Mouse (Mus musculus): ENCODE results near the gene Cntn4.

Cntn4 gene

DNA sequence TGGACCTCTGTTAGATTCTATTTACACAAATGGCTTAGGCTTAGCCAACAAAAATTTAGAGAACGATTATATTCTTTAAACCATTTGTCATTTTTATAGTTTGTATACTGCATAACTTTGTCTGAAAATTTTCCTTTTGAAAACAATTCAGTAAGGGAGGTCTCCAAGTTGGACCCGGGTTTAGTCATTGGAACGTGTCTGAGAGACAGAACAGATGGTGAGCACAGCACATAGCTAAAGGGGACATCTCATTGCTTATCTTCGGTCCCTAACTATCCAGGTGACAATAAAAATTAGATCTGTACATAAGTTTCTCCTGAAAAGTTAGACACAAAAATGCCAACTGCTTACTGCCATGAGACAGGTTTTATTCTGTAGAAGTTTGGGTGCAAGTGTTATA, 420.4 kb downstream of the Cntn4 start:
- DNase-seq, result no peak

DNA sequence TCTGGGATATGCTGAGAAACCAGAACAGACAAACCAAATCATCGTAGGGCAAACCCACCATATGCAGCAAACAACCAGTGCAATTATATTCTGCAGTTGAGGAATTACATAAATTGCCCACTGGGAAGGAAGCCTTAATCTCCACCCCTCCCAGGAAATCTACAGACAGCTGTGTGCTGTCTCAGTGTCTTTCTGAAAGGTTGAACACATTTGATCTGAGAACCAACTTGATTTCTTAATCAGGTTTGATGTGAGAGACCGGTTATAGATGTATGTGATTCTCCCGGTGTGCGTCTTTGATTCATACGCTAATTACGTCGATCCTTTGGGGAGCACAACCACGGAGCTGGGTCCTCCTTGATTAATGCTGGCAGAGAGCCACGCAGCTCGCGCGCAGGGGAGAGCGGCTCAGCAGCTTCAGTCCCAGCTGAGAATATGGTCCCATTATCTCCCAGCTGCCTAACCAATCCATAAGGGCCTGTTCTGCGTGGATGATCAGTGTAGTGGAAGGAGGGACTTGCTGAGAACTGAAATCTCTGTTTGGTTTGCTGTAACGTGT, 441.1 kb downstream of the Cntn4 start:
- no peak for DNase-seq

DNA sequence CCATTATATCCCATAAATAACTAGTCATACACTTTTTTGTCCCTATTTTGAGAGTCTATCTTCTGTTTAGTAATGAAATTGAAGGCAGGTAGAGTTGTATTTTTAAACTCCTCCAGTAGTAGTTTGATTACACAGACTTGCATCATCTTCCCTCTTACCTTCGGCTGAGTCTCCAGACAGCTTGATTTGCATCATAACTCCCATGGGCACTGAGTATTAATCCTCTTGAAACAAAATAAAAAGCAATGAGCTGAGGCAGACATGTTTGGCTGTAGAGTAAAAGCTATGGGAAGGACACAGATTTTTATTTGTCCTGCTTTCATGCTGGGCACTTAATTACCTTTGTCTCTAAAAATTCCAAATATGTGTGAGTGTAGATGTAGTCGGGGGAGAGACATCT, 476.1 kb downstream of the Cntn4 start:
- no peak for DNase-seq

DNA sequence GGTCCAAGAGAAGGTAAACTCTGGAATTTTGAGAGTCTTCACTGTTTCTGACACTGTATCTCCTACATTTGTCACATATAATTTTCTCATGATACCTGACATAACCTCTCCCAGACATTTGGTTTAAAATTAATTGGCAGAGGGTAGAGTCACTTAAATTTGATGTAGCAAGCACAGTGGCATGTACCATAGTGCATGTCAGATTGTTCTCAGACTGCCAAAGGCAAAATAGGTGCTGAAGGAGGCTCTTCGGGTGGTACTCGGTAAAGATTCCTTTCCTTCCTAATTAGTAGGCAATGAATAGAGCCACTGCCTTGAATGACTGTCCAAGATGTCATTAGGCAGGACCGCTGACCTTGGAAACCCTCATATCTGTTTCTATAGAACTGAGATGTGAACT, 477.9 kb downstream of the Cntn4 start:
- no peak for DNase-seq

DNA sequence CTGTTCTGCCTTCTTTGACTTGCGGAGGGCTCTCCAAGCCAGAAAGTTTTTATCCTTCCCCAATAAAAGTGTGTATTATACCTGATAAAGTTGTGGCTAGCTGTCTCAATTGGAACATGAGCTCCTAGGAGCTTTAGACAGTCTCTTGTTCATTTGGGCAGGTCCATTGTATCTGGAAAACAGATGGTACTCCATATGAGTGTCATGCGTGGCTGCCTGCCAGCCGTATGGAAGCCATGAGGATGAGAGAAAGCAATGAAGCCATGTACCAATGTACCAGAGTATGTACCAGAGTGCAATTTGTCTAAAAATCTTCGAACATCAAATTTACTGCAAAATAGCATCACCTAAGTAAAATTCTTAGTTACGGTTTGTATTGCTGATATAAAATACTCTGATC, 500.1 kb downstream of the Cntn4 start:
- DNase-seq, result no peak

DNA sequence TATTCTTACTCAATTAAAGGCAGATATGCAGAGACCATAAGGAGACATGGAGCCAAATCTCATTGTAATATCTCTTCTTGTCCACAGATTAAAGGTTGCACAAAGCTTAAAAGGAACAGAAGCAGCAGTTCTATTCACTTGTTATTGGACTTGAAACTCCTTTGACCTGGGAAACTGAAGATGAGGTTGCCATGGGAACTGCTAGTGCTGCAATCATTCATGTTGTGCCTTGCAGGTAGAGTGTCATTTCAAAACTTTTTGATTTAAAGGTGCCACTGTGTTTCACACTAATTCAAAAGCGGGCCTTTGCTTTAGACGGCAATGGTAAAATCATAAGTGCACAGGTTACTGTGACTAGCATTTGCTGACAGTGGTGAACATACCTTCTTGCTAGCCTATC, 504.1 kb downstream of the Cntn4 start:
- DNase-seq, result no peak

DNA sequence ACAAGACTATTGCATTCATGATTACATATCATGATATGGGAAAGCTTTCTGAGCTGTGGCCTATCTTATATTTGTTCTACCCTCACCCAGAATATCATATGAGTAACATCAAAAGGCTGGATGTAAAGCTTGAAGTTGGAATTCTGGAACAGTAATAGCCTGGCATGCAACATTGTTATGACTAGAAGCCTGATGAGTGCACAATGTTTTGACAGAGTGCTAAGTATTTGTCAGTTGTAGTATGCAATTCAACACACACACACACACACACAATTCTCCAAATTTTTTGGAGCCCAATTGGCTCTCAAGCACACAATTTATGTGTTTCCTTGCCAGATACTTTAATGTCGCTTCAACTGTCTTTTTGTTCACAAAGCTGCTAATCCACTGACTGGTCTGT, 523.5 kb downstream of the Cntn4 start:
- no peak for DNase-seq

DNA sequence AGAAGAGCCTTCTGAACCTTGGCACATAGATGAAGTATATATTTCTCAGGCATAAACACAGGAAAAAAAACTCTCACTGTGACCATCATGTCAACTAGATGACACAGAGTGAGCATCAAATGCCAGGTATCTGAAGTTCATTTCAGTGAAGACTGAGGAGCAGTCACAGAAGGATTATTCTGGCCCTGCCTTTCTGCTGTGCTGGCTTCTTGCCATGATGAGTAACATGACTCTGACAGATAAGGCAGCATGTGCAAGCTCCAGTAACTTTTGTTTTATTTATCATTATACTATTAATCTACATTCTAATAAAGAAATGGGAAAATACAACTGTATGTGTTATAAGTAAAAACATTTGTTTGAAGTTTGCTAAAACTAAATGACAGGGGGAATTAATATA, 529.9 kb downstream of the Cntn4 start:
- DNase-seq, result no peak

DNA sequence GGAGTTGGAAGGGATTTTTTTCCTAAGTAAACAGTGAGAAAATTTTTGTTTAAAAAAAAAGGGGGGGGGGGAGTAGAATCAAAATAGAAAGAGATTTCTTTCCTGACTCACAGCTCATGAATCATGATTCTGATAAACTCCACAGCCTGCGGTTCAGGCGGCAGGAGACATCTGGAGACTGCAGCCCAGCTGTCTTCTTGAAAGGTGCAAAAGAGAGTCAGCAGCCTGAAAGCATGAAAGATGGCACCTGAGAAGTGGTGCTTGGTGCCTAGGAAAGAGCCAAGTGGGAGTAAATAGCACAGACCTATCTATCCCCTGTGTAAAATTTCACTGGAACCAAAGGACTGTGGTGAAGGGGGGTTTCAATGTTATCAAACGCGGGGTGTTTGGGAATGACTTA, 535.6 kb downstream of the Cntn4 start:
- no peak for DNase-seq

DNA sequence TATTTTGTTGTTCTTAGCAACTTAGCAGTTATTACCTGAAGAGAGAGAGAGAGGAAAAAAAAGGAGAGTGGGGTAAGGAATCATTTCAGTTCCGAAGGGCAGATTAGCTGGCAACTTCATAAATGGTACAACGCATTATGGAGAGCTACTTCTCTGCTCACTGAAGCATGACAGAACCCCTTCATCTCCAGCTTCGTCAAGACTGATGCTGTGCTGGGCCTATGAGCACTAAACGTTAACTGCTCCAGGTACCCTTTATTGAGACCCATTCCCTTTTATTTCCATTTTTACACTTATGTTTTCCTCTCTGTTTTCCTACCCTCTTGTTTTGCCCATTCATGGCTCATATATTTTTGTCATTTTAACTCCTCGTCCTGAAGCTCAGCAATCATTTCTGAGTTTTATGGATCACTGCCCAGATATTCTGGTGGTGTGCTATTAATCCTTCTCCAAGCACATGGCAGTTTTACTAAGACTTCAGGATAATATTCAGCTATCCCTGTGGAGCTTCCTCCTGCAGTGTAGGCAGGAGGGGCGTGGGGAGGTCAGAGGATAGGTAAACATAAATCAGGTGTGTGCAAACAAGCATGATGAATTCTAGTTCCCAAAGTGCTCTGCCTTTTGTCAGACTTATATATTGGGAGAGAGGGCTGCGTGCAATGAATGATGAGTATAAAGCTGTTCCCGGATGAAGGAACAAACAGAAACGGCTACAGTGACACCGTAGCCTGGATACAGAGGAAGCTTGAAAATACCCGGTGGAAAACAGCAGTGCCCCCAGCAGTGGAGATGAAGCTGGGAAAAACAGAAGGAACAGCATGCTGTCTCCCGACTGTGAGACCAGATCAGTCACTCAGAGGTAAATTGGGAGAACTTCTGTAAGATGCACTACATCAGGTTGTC, 559.8 kb downstream of the Cntn4 start:
- DNase-seq, result no peak

DNA sequence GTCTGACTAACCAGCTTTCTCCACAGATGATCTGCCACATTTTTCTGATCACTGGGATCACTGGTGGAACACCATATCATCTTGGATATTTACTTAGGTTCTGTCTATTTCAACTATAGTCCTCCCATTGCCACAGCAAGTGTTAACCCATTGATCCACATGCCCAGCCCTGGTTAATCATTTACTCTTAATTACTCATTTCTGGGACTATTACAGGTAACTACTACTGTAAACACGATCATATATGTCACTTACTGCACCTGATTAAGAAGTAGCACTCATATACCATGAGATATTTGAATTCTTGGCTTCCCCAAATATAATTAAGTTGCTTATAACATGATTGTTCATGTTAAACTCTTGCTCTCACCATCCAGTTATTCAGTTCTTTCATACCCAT, 564.1 kb downstream of the Cntn4 start:
- DNase-seq, result no peak

DNA sequence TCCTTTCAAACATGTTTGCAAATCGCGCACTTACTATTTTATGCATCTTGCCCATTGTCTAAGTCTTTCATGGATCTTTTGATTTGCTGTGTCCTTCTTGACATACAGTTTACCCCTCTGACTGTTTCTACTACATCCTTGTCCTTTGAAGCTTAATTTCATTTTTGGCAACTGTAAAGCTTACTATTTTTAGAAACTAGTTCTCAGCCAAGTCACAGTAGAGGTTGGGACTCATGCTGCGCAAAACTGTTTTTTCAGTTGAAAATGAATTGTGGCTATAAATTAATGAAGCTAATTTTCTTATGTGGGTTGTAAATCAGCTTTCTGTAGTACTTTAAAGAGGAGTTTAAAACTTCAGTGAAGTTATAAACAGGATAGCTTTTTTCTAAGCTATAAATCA, 585.9 kb downstream of the Cntn4 start:
- DNase-seq, result no peak

DNA sequence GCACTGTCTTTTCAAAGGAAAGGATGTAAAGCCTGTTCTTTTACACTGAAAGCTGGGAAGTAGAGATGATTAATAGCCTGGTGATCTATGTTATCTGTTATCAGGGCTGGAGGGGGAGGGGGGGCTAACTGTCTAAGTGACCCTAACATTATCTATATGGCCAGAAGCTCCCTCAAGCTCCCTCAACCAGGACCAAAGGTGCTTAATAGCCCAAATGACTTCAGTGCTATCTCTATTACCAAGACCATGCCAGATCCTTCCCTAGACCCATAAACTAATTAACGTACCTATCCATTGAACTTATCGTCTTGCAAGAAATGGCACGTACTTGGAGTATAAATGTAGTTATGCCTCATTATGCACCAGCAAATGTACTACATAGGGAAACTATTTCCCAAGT, 588.0 kb downstream of the Cntn4 start:
- DNase-seq, result no peak

DNA sequence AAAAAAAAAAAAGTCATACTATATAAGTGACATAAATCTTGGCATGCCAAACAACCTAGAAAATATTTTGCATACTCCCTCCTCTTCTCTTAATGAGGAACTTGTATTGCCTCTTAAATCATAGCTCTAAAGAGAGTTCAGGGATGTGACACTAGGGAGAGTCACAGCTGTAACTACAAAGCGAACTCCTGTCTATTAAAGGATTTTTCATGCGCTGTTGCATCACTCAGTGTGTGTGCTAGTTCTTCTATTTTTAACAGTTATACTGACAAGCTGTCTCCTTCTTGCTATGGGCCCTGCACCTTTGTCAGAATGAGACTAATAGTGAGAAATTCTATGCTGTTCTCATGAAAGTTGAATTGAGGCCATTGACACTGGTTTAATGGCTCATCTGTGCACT, 588.8 kb downstream of the Cntn4 start:
- no peak for DNase-seq

DNA sequence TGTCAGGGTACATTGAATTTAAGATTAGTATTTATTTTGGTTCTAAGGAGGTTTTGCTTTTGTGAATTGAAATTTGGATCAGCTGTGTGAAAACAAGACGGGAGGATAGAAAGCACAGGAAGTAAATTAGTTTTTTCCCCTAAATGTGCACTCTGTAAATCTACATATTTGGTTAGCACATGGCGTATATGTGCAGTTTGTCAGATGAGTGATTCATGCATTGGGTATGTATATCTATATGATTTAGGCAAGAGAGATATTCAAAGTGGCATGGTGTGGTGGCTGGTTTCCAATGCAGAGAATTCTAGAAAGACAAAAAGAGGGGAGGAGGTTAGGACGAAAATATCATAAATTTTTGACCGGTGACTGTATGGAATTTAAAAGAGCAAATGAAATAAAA, 591.3 kb downstream of the Cntn4 start:
- no peak for DNase-seq

DNA sequence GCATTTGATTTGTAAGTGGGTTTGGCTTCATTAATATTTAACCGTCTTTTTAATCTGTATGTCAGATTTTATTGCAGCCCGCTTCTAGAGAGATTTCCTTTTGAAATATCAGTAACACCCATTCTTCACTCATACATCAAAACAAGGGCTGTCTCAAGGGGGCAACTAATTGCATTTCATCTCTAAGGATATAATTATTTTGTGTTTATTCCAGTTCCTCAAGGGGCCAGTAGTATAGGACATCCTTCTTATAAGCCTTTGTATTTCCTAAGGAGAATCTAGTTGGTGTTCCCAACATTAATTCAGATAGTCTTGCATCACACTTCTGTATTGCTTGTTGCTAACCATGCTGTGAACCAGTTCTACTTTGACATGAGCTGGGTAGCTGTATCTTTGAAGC, 599.7 kb downstream of the Cntn4 start:
- DNase-seq, result no peak

DNA sequence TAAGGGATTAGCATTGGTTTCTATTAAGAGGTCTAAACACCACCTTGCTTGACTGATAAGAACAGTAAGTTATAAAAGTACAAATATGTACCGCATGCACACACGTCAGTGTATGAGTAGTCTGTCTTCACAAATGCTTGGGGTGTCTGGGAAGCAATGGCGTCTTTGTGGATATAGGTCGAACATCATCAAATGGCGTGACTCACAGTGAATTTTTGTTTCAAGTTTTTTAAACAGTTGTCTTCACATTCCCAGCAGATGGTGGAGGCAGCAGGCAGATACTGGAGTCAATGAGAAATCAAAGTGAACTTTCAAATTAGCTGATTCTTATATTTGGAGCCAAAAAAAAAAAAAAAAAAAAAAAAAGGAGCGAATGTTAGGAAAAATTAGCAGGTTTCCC, 604.2 kb downstream of the Cntn4 start:
- DNase-seq, result no peak

DNA sequence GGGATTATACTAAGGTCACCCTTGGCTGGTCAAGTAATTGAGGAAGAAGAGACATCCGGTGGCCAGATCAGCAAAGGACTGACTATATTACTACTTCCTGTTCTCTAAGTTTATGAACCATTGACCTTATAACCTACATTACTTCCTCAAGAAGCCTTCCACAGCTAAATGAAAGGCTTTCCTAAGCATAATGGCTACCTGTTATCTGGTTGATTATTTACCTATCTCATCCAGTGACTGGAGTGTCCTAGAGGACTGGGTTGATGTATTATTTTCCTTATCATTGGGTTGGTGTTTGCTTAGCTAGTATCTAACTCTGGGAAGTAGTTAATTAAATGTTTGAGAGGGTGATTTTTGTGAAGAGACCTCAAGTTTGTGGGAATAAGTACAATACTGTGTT, 606.4 kb downstream of the Cntn4 start:
- DNase-seq, result no peak

DNA sequence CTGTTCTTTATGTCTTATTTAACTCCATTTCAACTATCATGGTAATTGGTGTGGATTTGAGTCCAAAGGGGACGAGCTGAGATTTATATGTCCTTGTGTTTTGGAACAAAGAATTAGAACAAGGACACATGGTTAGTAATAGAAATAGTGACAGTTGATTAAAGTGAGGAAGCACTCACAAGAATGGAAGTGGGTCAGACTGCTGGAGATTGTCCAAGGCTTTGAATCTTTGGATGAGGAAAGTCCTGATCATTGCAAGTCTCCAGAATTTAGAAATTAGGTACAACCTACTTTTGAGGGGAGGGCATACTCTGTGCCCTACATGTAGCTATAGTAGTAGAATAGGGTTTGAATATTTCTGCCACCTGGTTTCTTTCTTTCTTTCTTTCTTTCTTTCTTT, 622.0 kb downstream of the Cntn4 start:
- DNase-seq, result no peak

DNA sequence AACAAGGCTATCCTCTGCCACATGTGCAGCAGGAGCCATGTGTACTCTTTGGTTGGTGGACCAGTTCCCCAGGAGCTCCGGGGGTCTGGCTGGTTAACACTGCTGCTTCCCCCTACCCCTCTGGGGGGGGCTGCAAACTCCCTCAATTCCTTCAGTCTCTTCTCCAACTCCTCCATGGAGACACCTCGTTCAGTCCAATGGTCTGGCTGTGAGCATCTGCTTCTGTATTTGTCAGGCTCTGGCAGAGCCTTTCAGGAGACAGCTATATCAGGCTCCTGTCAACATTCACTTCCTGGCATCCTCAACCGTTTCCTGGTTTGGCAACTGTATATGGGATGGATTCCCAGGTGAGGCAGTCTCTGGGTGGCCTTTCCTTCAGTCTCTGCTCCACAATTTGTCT, 622.7 kb downstream of the Cntn4 start:
- no peak for DNase-seq

DNA sequence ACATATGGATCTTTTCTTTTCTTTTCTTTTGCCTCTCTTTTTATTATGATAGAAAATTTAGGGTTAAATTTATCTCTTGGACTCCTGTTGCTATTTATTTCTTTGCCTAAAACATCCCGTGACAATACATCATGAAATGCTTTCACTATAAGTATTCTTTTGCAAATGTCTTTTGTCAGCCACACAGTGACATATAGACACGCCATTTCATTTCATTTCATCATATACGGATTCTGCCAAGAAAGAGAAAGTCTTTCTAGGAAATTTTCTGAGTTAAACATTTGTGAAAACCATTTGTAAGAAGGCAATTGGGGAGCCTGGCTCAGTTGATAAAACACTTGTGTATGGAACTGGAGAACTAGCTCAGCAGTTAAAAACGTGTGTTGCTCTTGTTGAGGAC, 625.0 kb downstream of the Cntn4 start:
- no peak for DNase-seq

DNA sequence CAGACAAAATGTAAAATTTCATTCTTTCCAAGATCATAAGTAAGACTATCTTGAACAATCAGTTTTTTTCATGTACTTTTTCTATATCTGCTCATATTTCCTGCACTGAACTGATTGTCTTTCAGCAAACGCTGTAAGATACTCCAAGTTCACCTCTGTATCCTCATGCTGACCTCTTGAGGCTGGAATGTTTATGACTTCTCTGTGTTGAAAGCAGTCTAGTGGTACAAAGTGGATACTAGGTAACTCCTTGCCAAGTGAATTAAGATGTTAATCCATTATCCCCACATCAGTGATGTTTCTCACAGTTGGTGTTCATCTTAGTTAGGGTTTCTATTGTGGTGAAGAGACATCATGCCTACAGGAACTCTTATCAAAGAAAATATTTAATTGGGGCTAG, 651.5 kb downstream of the Cntn4 start:
- DNase-seq, result no peak

DNA sequence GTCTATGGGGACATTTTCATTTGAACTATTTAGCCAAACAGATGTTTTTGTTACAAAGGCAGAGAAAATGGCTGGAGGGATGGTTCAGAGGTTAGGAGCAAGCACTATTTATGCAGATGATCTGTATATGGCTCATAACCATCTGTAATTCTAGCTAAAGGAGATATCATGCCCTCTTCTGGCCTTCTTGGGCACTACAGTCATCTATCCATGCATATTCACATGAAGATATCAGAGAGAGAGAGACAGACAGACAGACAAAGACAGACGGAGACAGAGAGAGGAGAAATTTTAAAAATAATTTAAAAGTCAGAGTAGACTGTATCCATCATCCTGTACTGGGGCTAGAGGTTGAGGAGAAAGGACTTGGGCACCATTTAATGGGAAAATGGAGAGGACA, 652.2 kb downstream of the Cntn4 start:
- DNase-seq, result no peak

DNA sequence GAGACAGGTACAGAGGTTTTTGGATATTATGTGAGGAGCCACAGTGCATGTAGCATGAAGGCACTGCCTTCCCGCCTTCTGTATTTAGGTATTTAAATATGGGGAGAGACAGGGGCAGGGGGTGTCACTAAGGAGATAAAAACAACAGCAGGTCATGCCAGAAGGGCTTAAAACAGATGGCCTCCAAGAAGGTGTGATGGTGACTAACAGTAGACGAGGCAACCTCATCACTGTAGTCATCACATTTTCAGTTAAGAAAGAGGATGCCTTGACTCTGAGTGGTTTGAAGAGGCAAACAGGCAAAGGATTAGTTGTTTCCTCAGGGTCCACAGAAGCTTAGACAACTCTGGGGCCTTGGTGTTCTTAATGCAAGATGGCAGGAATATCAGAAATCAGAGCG, 655.0 kb downstream of the Cntn4 start:
- DNase-seq, result no peak

DNA sequence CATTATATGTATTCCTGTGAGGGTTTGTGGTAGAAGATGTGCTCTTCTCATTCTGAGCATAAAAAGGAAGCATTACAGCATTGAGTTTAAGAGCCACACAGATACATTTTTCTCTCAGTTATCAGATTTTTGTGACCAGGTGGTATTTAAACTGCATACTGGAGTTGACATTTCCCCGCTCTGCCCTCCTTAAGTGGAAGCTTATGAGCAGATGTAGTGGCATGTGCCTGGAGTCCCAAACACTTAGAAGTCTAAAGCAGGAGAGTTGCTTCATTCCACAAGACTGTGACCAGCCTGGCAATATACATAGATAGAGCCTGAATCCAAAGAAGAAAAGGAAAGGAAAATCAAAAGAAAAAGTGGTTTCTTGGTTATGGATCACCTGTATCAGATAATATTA, 655.5 kb downstream of the Cntn4 start:
- no peak for DNase-seq

All from thymus, postnatal 14 days (tissue).